Mouse (Mus musculus): ENCODE measurements at regions not wholly inside any gene's neighbourhood (a gene's known extent, or its start where the extent isn't known, plus 50 kb on each side); places are given as distances from the start of the nearest gene placed in this dataset.

DNA sequence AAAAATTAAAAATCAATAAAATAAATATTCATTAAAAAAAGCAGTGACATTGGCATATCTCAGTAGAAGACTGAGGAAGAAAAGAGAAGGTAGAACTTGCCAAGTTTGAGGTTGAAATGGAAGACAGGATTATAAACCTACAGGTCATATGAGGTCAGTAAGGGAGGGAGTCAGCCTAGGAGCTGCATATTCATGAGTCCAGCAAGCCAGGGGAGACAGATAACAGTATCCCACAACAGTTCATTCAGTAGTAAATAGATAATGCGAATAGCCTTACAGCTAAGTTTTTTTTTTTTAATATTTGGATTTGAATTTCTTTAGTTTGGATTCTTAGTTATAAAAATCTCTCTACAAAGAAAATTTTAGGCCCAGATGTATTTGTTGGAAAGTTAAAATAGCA lies 542.8 kb upstream of the Fam160b2 start:
- Histone ChIP-seq H3K4me2 (ENCODE audit: low read length) (no peak overlapping the region), H3K36me3 (ENCODE audit: control insufficient read depth, insufficient read depth) (no peaks in the 10 kb centered on the region), H3K9me3 (ENCODE audit: control insufficient read depth, low read length) (no peaks in the 10 kb centered on the region), H3K27me3 (replicated peaks; ENCODE audit: control insufficient read depth, insufficient read depth, low read length) (no peaks in the 10 kb centered on the region), H3K4me3 (replicated peaks; ENCODE audit: low read length) (no peak overlapping the region), H3K9ac (replicated peaks; ENCODE audit: low read depth, low read length) (no peak overlapping the region), H3K4me1 (replicated peaks; ENCODE audit: control insufficient read depth, insufficient read depth, low read length) (no peaks in the 10 kb centered on the region), H3K27ac (ENCODE audit: low read length) (no peak overlapping the region)
- 93% methylated on average over 1 of the region's 1 CpGs for WGBS
- no peak for ATAC-seq

DNA sequence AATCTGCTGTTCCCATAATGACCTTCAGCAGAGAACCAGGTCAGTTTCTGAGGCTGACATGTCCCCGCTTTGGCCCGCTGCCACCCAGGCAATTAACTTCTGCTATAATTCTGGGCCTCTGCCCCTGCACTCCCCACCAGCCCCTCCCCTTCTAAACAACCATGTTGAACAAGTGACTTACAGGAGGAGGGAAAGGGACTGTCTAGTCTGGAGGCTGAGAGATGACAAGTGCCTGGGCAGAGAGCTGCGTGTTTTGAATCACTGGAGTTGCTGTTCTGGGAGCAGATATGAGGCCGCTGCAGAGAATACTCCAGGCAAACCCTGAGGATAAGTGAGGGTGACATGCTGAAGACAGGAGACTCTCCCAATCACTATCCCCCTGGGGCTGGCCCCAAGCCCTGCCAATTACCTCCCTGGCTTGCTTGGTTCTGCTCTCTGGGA lies 530.2 kb upstream of the Fam160b2 start:
- no peak overlapping the region for H3K4me2 ChIP-seq (ENCODE audit: low read length)
- no peaks in the 10 kb centered on the region for H3K9me3 ChIP-seq (ENCODE audit: control insufficient read depth, low read length)
- no peak overlapping the region for H3K27ac ChIP-seq (ENCODE audit: low read length)
- no peak overlapping the region for H3K9ac ChIP-seq (replicated peaks; ENCODE audit: low read depth, low read length)
- ATAC-seq = no peak
- no peaks in the 10 kb centered on the region for H3K27me3 ChIP-seq (replicated peaks; ENCODE audit: control insufficient read depth, insufficient read depth, low read length)
- H3K36me3 ChIP-seq (ENCODE audit: control insufficient read depth, insufficient read depth) = no peaks in the 10 kb centered on the region
- WGBS = 87% methylated on average over 4 of the region's 4 CpGs
- H3K4me3 ChIP-seq (replicated peaks; ENCODE audit: low read length) = no peak overlapping the region
- H3K4me1 ChIP-seq (replicated peaks; ENCODE audit: control insufficient read depth, insufficient read depth, low read length) = no peaks in the 10 kb centered on the region

DNA sequence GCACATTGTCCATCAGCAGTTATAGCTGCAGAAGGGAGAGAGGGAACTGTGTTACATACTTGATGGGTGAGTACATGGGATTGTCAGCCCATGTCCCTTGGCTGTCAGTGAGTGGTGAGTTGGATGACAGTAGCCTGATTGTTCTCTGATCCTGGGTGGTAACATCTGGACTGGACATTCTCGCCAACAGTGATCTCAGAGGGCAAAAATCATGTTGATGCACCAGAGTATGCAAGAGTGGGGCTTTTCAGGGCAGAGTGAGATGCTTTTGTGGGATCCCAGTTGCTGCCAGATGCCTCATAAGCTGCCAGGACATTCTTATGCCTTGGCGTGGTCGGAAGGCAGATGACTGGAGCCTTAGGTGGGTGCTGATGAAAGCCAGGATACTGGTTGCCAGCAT lies 528.9 kb upstream of the Fam160b2 start:
- Histone ChIP-seq H3K4me2 (ENCODE audit: low read length) (no peak overlapping the region), H3K9ac (replicated peaks; ENCODE audit: low read depth, low read length) (no peak overlapping the region), H3K36me3 (ENCODE audit: control insufficient read depth, insufficient read depth) (no peaks in the 10 kb centered on the region), H3K27ac (ENCODE audit: low read length) (no peak overlapping the region), H3K9me3 (ENCODE audit: control insufficient read depth, low read length) (no peaks in the 10 kb centered on the region), H3K4me3 (replicated peaks; ENCODE audit: low read length) (no peak overlapping the region), H3K27me3 (replicated peaks; ENCODE audit: control insufficient read depth, insufficient read depth, low read length) (no peaks in the 10 kb centered on the region), H3K4me1 (replicated peaks; ENCODE audit: control insufficient read depth, insufficient read depth, low read length) (no peaks in the 10 kb centered on the region)
- no peak for ATAC-seq
- 81% methylated on average over 3 of the region's 3 CpGs for WGBS

DNA sequence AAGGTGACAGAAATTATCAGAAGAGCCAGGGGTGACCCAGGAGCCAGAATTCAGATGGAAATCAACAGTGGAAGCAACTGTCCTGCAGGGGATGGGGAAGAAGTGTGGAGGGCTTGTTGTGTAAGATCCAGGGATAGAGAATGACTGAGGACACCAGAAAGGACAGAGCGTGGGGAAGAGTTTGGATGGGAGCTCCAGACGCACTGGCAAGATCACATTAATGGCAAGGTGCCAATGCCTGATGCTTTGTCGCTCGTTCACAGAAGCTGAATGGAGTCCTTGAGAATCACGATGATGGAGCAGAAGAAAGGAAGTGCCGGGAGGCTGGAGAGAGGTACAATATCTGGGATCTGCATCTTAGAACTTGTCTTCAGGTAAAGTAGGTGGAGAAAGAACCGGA lies 519.0 kb upstream of the Fam160b2 start:
- Histone ChIP-seq H3K27ac (ENCODE audit: low read length) (no peak overlapping the region), H3K36me3 (ENCODE audit: control insufficient read depth, insufficient read depth) (no peaks in the 10 kb centered on the region), H3K4me1 (replicated peaks; ENCODE audit: control insufficient read depth, insufficient read depth, low read length) (no peaks in the 10 kb centered on the region), H3K27me3 (replicated peaks; ENCODE audit: control insufficient read depth, insufficient read depth, low read length) (no peaks in the 10 kb centered on the region), H3K9ac (replicated peaks; ENCODE audit: low read depth, low read length) (no peak overlapping the region), H3K4me3 (replicated peaks; ENCODE audit: low read length) (no peak overlapping the region), H3K4me2 (ENCODE audit: low read length) (no peak overlapping the region), H3K9me3 (ENCODE audit: control insufficient read depth, low read length) (no peaks in the 10 kb centered on the region)
- WGBS = 46% methylated on average over 7 of the region's 7 CpGs
- ATAC-seq = no peak

DNA sequence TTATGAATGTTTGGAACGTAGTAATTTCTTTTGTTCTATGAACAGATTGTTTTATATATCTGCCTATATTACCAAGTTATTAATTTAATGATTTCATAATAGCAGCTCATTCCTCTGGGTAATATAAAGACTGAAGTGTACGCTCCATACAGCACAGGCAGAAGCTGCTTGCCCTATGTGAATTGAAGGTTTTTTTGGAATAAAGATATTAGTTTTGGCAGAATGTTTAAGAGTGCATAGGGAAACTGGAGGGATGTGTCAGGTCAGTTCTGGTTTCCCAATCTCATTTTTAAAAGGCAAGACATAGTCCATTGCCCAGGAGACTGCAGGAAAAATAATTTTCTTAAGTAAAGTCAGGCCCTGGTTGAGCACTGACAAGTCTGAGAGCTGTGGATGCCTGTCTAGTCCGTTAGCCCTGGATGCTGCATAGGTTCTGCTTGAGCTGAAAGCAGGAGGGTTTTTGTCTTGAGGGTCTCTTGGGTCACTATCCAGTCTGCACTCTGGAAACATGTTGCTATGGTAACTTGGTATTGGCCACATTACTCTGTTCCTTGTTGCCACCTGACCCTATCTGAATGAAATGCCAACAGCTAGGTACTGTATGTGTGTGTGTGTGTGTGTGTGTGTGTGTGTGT lies 516.3 kb upstream of the Fam160b2 start:
- Histone ChIP-seq H3K4me2 (ENCODE audit: low read length) (no peak overlapping the region), H3K27ac (ENCODE audit: low read length) (no peak overlapping the region), H3K9ac (replicated peaks; ENCODE audit: low read depth, low read length) (no peak overlapping the region), H3K4me3 (replicated peaks; ENCODE audit: low read length) (no peak overlapping the region), H3K36me3 (ENCODE audit: control insufficient read depth, insufficient read depth) (no peaks in the 10 kb centered on the region), H3K4me1 (replicated peaks; ENCODE audit: control insufficient read depth, insufficient read depth, low read length) (no peaks in the 10 kb centered on the region), H3K27me3 (replicated peaks; ENCODE audit: control insufficient read depth, insufficient read depth, low read length) (no peaks in the 10 kb centered on the region), H3K9me3 (ENCODE audit: control insufficient read depth, low read length) (no peaks in the 10 kb centered on the region)
- WGBS = 76% methylated on average over 3 of the region's 3 CpGs
- no peak for ATAC-seq

DNA sequence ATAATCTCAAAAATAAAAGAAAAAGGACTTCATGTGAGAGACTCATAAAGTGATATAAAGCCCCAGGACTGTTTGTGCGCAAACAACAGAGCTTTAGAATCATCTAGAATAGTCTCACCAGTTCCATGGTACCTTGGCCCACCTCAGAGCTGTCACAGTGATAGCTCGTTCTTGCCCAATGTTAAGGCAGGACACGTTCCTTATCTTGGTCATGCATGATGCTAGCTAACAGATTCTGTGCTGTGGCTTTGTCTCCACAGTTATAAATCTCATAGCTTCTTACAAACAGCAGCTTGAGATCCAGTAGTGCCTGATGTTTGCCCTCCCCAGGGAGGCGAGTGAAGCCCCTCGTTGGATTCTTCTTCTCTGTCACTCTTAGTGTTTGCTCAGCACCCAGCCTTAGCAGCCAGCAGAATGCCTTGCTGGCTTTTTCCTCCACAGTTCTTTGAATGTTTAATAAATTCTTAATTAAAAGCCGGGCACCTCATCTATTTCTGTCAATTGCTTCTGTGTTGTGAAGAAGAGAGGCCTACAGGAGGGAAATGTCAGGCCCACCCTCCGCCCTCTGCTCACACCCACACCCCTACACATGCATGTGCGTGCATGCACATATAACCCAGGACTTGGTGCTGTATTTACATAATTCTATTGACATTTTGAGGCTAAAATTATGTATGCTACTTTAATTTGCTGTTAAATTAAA lies 515.6 kb upstream of the Fam160b2 start:
- Histone ChIP-seq H3K4me2 (ENCODE audit: low read length) (no peak overlapping the region), H3K4me1 (replicated peaks; ENCODE audit: control insufficient read depth, insufficient read depth, low read length) (no peaks in the 10 kb centered on the region), H3K9ac (replicated peaks; ENCODE audit: low read depth, low read length) (no peak overlapping the region), H3K27me3 (replicated peaks; ENCODE audit: control insufficient read depth, insufficient read depth, low read length) (no peaks in the 10 kb centered on the region), H3K4me3 (replicated peaks; ENCODE audit: low read length) (no peak overlapping the region), H3K36me3 (ENCODE audit: control insufficient read depth, insufficient read depth) (no peaks in the 10 kb centered on the region), H3K9me3 (ENCODE audit: control insufficient read depth, low read length) (no peaks in the 10 kb centered on the region), H3K27ac (ENCODE audit: low read length) (no peak overlapping the region)
- 80% methylated on average over 8 of the region's 8 CpGs for WGBS
- no peak for ATAC-seq

DNA sequence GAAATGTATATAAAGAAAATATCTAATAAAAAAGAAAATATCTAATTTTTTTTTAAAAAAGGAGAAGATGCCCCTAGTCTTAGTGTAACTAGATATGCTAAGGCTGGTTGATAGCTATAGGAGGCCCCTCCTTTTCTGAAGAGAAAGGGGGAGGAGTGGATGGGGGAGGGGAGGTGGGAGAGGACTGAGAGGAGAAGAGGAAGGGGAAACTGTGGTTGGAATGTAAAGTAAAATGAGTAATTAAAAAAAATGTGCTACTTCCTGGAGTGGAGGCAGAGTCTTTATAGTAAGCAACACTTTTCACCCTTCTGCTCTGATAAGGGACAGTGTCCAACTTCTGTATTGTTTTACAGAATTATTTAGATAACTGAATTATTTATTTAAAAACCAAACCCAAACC lies 513.6 kb upstream of the Fam160b2 start:
- no peaks in the 10 kb centered on the region for H3K9me3 ChIP-seq (ENCODE audit: control insufficient read depth, low read length)

DNA sequence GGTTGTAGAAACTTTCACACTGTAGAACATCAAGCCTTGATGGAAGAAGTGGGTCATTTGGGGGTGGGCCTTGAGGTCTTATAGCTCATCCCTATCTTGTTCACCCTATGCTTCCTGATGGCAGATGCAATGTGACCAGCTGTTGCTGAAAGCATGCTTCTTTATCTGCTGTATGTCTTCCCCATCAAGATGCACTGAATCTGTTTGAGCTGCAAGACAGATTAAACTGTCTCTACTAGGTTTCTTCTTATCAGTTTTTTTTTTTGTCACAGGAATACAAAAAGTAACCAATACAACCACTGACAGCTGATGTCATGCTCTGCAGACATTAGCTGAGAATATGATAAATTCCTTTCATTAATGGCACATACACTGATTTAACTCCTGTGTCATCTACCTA lies 505.0 kb upstream of the Fam160b2 start:
- Histone ChIP-seq H3K9me3 (ENCODE audit: control insufficient read depth, low read length) (no peaks in the 10 kb centered on the region), H3K27ac (ENCODE audit: low read length) (no peak overlapping the region), H3K4me2 (ENCODE audit: low read length) (no peak overlapping the region), H3K27me3 (replicated peaks; ENCODE audit: control insufficient read depth, insufficient read depth, low read length) (no peaks in the 10 kb centered on the region), H3K4me3 (replicated peaks; ENCODE audit: low read length) (no peak overlapping the region), H3K9ac (replicated peaks; ENCODE audit: low read depth, low read length) (no peak overlapping the region), H3K36me3 (ENCODE audit: control insufficient read depth, insufficient read depth) (no peaks in the 10 kb centered on the region), H3K4me1 (replicated peaks; ENCODE audit: control insufficient read depth, insufficient read depth, low read length) (no peaks in the 10 kb centered on the region)
- no peak for ATAC-seq

More for the DNA sequence above, 513.6 kb upstream of the Fam160b2 start:
- Histone ChIP-seq H3K4me3 (replicated peaks; ENCODE audit: low read length) (no peak overlapping the region), H3K36me3 (ENCODE audit: control insufficient read depth, insufficient read depth) (no peaks in the 10 kb centered on the region), H3K4me1 (replicated peaks; ENCODE audit: control insufficient read depth, insufficient read depth, low read length) (no peaks in the 10 kb centered on the region), H3K27ac (ENCODE audit: low read length) (no peak overlapping the region), H3K27me3 (replicated peaks; ENCODE audit: control insufficient read depth, insufficient read depth, low read length) (no peaks in the 10 kb centered on the region), H3K9ac (replicated peaks; ENCODE audit: low read depth, low read length) (no peak overlapping the region), H3K4me2 (ENCODE audit: low read length) (no peak overlapping the region)
- no peak for ATAC-seq

DNA sequence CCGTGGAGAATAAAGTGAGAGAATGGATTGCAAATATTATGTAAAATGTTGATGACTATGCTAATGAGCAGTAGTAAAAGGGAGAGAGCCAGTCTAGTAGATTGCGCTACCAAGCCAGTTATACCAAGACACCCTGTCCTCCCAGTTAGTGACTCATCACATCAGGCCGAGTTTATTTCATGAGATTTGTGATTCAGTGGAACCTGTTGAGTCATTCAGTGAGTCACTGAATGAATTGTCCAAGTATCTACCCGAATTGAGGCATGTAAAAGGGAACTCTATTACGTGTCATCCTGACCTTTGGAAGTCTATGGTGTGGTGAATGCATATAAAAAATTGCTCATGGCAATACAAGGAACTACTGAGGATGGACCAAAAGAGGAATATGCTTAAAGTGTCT lies 504.3 kb upstream of the Fam160b2 start:
- H3K9me3 ChIP-seq (ENCODE audit: control insufficient read depth, low read length) = no peaks in the 10 kb centered on the region
- no peak for ATAC-seq
- H3K27me3 ChIP-seq (replicated peaks; ENCODE audit: control insufficient read depth, insufficient read depth, low read length) = no peaks in the 10 kb centered on the region
- H3K27ac ChIP-seq (ENCODE audit: low read length) = no peak overlapping the region
- no peaks in the 10 kb centered on the region for H3K36me3 ChIP-seq (ENCODE audit: control insufficient read depth, insufficient read depth)
- H3K9ac ChIP-seq (replicated peaks; ENCODE audit: low read depth, low read length) = no peak overlapping the region
- no peak overlapping the region for H3K4me3 ChIP-seq (replicated peaks; ENCODE audit: low read length)
- no peaks in the 10 kb centered on the region for H3K4me1 ChIP-seq (replicated peaks; ENCODE audit: control insufficient read depth, insufficient read depth, low read length)
- H3K4me2 ChIP-seq (ENCODE audit: low read length) = no peak overlapping the region
- 88% methylated on average over 5 of the region's 5 CpGs for WGBS

All from forebrain, embryonic 16.5 days (tissue).